Comparison of ENCODE assay signal across 9 mouse cellular contexts in the genomic region with DNA sequence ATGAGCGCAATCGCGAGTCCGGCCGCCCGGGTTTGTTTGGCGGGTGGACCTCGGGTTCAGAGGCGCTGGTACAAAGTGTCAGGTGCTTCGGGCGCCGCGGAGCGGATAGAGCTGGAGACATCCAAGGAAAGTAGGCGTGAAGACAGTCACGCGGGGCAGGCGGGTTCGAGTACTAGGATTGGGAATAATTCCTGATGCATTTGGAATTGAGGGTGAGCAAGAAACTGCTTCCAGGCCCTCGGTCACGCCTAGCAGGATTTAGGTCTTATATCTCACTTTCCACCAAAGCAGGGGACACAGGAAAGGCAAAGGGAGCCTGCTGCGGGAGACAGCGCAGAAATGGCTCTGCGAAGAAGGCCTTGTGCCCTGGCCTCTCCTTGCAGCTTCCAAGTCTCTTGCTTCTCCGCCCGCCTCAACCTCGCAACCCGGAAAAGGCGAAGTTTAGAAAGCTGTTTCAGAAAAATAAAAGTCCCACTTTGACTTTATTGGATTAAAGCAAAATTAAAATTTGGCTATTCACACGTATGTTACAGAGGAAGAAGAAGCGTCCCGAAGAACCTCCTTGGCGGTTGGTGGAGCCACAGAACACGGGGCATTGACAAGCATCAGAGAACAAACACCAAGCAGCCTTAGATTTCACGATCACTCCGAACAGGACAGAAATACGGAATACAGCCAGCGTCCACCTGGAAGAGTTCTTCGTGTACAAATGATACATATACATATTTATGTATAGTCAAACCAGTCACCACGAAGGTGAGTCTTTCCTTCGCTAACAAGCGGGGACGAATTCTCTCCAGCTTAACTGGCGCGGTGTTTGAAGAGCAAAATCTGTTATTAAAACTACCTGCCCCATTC. TPM values are rescaled to one million over a fixed set of nuclear protein-coding genes. Genes with fewer than 3 reads are reported as not detected.
DNase-seq lines count a peak whose midpoint lies in the region; ATAC-seq lines count a peak whose summit lies in the region.
"Had no signal": no experiment of that assay in that cellular context is flagged by ENCODE, and none has a peak within 500 bp of the region (broad histone marks: within the 10 kb centered on the region; RNA-seq: fewer than 3 reads in every experiment).

No protein-coding gene starts in this region.

- peaks cover 72% of the 10 kb centered on the region for H3K27me3 ChIP-seq in forebrain, embryonic 14.5 days (replicated peaks; ENCODE audit: control insufficient read depth, insufficient read depth, low read length)
- H3K27me3 ChIP-seq in limb, embryonic 11.5 days (ENCODE audit: control insufficient read depth, insufficient read depth, low read length) = peaks cover 69% of the 10 kb centered on the region

- 2% methylated on average over 45 of the region's 45 CpGs for WGBS in forebrain, embryonic 14.5 days
- 2% methylated on average over 45 of the region's 45 CpGs for WGBS in limb, embryonic 11.5 days

- peak; percentile 23 for DNase-seq in ES-CJ7 (ENCODE audit: low read depth, low spot score)
- peak; percentile 70 for DNase-seq in cerebellum, adult 11-12 months
- no peak for DNase-seq in forebrain, embryonic 14.5 days (ENCODE audit: low spot score)
- DNase-seq in limb, embryonic 11.5 days (ENCODE audit: low spot score) = peak; percentile 57
- no peak for DNase-seq in urinary bladder, postnatal 36 days (ENCODE audit: low spot score in 2 of 2)
- no peak for DNase-seq in layer of hippocampus, postnatal 36 days
- DNase-seq in thymus, postnatal 25 days = no peak

- H3K4me1 ChIP-seq in forebrain, embryonic 14.5 days (ENCODE audit: control insufficient read depth, insufficient read depth, low read length) = peaks cover 18% of the 10 kb centered on the region
- H3K4me1 ChIP-seq in limb, embryonic 11.5 days (ENCODE audit: control insufficient read depth, insufficient read depth, low read length) = peaks cover 28% of the 10 kb centered on the region

- no peaks in the 10 kb centered on the region for H3K36me3 ChIP-seq in forebrain, embryonic 14.5 days (ENCODE audit: control insufficient read depth, insufficient read depth, low read length)
- H3K36me3 ChIP-seq in limb, embryonic 11.5 days (ENCODE audit: control insufficient read depth, insufficient read depth, low read length) = no peaks in the 10 kb centered on the region

- H3K4me3 ChIP-seq in forebrain, embryonic 14.5 days (ENCODE audit: low read depth, low read length) = peak overlapping the region; percentile 59
- H3K4me3 ChIP-seq in limb, embryonic 11.5 days (ENCODE audit: low read depth, low read length) = peak overlapping the region; percentile 10; the same call in 1 of the 2 replicates
- H3K4me3 ChIP-seq: megakaryocyte, embryonic 14.5 days had no signal

- peak overlapping the region; percentile 97 for H3K4me2 ChIP-seq in forebrain, embryonic 14.5 days (ENCODE audit: low read length)
- H3K4me2 ChIP-seq in limb, embryonic 11.5 days (ENCODE audit: low read depth, severe bottlenecking) = peak overlapping the region; percentile 98

- no peaks in the 10 kb centered on the region for H3K9me3 ChIP-seq in forebrain, embryonic 14.5 days (replicated peaks; ENCODE audit: control insufficient read depth, low read length)
- no peaks in the 10 kb centered on the region for H3K9me3 ChIP-seq in limb, embryonic 11.5 days (ENCODE audit: control insufficient read depth, low read length)

- no peak overlapping the region for H3K27ac ChIP-seq in forebrain, embryonic 14.5 days (ENCODE audit: low read depth, low read length)
- no peak overlapping the region for H3K27ac ChIP-seq in limb, embryonic 11.5 days (replicated peaks; ENCODE audit: low read depth, low read length)

- no peak overlapping the region for H3K9ac ChIP-seq in forebrain, embryonic 14.5 days (ENCODE audit: low read length)
- H3K9ac ChIP-seq in limb, embryonic 11.5 days (ENCODE audit: low read length) = no peak overlapping the region

- no peak for ATAC-seq in forebrain, embryonic 14.5 days
- no peak for ATAC-seq in limb, embryonic 11.5 days (ENCODE audit: insufficient number of reproducible peaks, low FRiP score, low TSS enrichment, low read depth)
- no peak for ATAC-seq in frontal cortex, adult (ENCODE audit: low TSS enrichment)

RNA-seq across cellular contexts. Expression of a gene that starts 3.2 kb away (rescaled TPM):
- 9.4 and 11.0 TPM in 2 replicates for polyA plus RNA-seq in forebrain, embryonic 14.5 days (2014; fragmentation: Nextera tagmentation; extraction: Ambion mirVana)
- polyA plus RNA-seq in limb, embryonic 11.5 days (2014; fragmentation: Nextera tagmentation; extraction: Ambion mirVana) = 4.8 and 5.9 TPM in 2 replicates
- 1 to 10 TPM; 3.4 to 4.0 TPM for total RNA-seq in layer of hippocampus, postnatal 36 days (2021)

Comparison
In these comparisons a context has a peak if more than half of its experiments do, and no peak if none do; other contexts are left out.
1. DNase-seq: peak in ES-CJ7 (single experiment), cerebellum, adult 11-12 months (single experiment) and limb, embryonic 11.5 days (single experiment); none in forebrain, embryonic 14.5 days (single experiment), urinary bladder, postnatal 36 days (0 of 2), layer of hippocampus, postnatal 36 days (0 of 2) and thymus, postnatal 25 days (single experiment).